Mouse (Mus musculus) kidney, adult 2 months (tissue): ENCODE results near the gene Gng12.

Source experiments
- CTCF ChIP-seq: fragments of 200-500 bp; conservative IDR thresholded peaks from 2 replicates; pipeline ENCODE4 v1.5.1; 2011; ENCODE audit warnings: low read depth, mild to moderate bottlenecking, control low read depth, low read length, moderate library complexity, mixed read lengths; ENCODE audit not compliant: insufficient read depth, insufficient read length
- POLR2A ChIP-seq: fragments of 200-500 bp; IDR thresholded peaks from one replicate; pipeline ENCODE4 v1.6.1; 2011; ENCODE audit warnings: low read depth, low read length, control low read depth

DNA sequence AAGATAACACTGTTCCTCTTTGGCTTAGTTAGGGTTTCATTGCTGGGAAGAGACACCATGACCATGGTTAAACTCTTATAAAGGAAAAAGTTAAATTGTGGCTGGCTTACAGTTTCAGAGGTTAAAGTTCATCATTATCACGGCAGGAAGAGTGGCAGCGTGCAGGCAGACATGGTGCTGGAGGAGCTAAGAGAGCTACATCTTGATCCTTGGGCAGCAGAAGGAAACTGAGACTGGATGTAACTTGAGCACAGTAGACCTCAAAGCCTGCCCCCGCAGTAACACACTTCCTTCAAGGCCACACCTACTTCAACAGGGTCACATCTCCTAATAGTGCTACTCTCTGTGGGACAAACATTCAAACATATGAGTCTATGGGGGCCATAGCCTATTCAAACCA is 93.3 kb downstream of the Gng12 start:
- TF ChIP-seq CTCF (no peak), POLR2A (no peak)
